Mouse (Mus musculus): ENCODE data around the gene Rgs7.

Rgs7 gene

GRCm38 (mm10) chr1:175040038-175040437, 452.3 kb downstream of the Rgs7 start:
- no peak for DNase-seq (ENCODE audit: extremely low read depth, insufficient read length, low spot score)

GRCm38 (mm10) chr1:175039567-175039966, 452.7 kb downstream of the Rgs7 start:
- no peak for DNase-seq (ENCODE audit: extremely low read depth, insufficient read length, low spot score)

GRCm38 (mm10) chr1:175035461-175035860, 456.8 kb downstream of the Rgs7 start:
- no peak for DNase-seq (ENCODE audit: extremely low read depth, insufficient read length, low spot score)

GRCm38 (mm10) chr1:175032015-175032414, 460.3 kb downstream of the Rgs7 start:
- no peak for DNase-seq (ENCODE audit: extremely low read depth, insufficient read length, low spot score)

- no peak for DNase-seq (ENCODE audit: extremely low read depth, insufficient read length, low spot score)
Measured at GRCm38 (mm10) chr1:175028716-175029204, 463.5 kb downstream of the Rgs7 start.

GRCm38 (mm10) chr1:175028267-175028666, 464.0 kb downstream of the Rgs7 start:
- DNase-seq (ENCODE audit: extremely low read depth, insufficient read length, low spot score) = no peak

GRCm38 (mm10) chr1:175025781-175026309, 466.5 kb downstream of the Rgs7 start:
- no peak for DNase-seq (ENCODE audit: extremely low read depth, insufficient read length, low spot score)

GRCm38 (mm10) chr1:175024136-175024535, 468.2 kb downstream of the Rgs7 start:
- no peak for DNase-seq (ENCODE audit: extremely low read depth, insufficient read length, low spot score)
